Mouse (Mus musculus): Measurements from ENCODE around the gene Dhx58. TPM values are rescaled to one million over a fixed set of nuclear protein-coding genes. Genes with fewer than 3 reads are reported as not detected.

The Dhx58 gene
- polyA plus RNA-seq, 1 experiment from 2014 or later: 2.0 TPM

DNA sequence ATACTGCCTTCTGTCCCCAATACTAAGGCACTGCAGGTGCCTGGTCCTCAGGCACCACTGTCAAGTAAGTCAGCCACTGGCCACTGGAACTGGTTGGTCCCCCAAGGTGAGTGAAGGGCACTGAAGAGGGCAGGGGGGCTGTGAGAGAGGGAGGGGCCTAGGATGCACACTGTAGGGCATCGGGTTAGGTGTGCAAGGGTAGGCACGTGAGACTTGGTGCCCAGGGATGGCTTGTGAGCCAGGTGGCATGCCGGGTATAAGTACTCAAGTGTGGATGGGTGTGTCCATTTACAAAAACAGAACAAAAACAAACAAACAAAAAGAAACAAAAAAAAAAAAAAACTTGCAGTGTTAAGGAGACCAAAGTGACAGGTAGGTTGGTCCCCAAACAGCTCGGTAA lies 15.6 kb downstream of the Dhx58 start:
- ATAC-seq (ENCODE audit: low read depth): no peak

DNA sequence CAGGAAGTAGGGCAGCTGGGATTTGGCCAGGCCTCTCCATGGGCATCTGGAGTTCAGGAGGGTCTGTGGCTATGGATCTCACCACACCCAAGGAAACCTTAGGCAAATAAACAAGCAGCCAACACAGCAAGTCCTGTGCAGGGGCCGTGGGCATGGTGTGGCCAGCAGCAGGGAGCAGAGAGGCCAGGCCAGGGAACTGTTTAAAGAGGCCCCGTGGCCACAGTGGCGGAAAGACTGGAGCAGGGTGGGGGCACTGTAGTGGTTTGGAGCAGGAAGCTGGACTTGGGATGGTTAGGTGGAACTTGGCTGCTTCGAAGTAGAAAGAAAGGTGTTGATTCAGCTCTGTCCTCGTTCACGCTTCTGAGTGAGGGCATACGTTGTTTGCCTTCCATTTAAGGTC lies 16.8 kb downstream of the Dhx58 start:
- H3K4me1 ChIP-seq (ENCODE audit: control insufficient read depth, insufficient read depth, low read length): no peaks in the 10 kb centered on the region
- no peak for DNase-seq (ENCODE audit: low spot score)
- H3K9ac ChIP-seq (ENCODE audit: low read depth, low read length): no peak overlapping the region
- peaks cover 15% of the 10 kb centered on the region; the same call in 1 of the 2 replicates for H3K27me3 ChIP-seq (replicated peaks; ENCODE audit: control insufficient read depth, insufficient read depth, low read length)
- WGBS: 69% methylated on average over 7 of the region's 7 CpGs
- H3K4me3 ChIP-seq (ENCODE audit: low read depth, low read length): no peak overlapping the region
- no peak overlapping the region for H3K4me2 ChIP-seq (ENCODE audit: low read depth, low read length)
- ATAC-seq (ENCODE audit: low read depth): peak; percentile 15; the same call in 1 of the 2 replicates
- H3K36me3 ChIP-seq (ENCODE audit: control insufficient read depth, insufficient read depth, low read length): no peaks in the 10 kb centered on the region
- H3K9me3 ChIP-seq (ENCODE audit: control insufficient read depth, low read length): no peaks in the 10 kb centered on the region
- no peak overlapping the region for H3K27ac ChIP-seq (replicated peaks; ENCODE audit: low read depth, low read length)

More for the DNA sequence above, 15.6 kb downstream of the Dhx58 start:
- no peaks in the 10 kb centered on the region for H3K9me3 ChIP-seq (ENCODE audit: control insufficient read depth, low read length)
- no peak overlapping the region for H3K9ac ChIP-seq (ENCODE audit: low read depth, low read length)
- no peak overlapping the region for H3K27ac ChIP-seq (replicated peaks; ENCODE audit: low read depth, low read length)
- H3K4me1 ChIP-seq (ENCODE audit: control insufficient read depth, insufficient read depth, low read length): 0 out of 2 replicates have a peak, but pooled peaks cover 4% of the 10 kb centered on the region
- no peak overlapping the region for H3K4me3 ChIP-seq (ENCODE audit: low read depth, low read length)
- no peak overlapping the region for H3K4me2 ChIP-seq (ENCODE audit: low read depth, low read length)
- H3K36me3 ChIP-seq (ENCODE audit: control insufficient read depth, insufficient read depth, low read length): no peaks in the 10 kb centered on the region
- DNase-seq (ENCODE audit: low spot score): no peak
- 61% methylated on average over 4 of the region's 4 CpGs for WGBS
- peaks cover 22% of the 10 kb centered on the region; the same call in 1 of the 2 replicates for H3K27me3 ChIP-seq (replicated peaks; ENCODE audit: control insufficient read depth, insufficient read depth, low read length)

DNA sequence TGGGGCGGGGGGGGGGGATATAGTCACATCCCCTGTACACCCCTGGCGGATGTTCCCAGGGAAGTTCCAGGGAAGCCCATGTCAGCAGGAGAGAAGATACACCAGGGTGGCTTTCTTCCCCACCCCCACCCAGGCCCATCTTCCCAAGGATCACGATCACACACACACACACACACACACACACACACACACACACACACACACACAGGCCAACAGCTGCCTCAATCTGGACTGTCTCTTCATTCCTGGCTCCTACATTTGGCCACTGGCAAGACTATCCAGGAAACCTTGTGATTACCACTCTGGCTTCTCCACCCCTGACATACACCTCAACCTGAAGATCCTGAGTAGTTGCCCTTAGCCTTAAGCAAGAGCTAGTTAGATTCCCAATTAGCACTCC lies 18.7 kb downstream of the Dhx58 start:
- no peak for ATAC-seq (ENCODE audit: low read depth)
- no peak for DNase-seq (ENCODE audit: low spot score)

DNA sequence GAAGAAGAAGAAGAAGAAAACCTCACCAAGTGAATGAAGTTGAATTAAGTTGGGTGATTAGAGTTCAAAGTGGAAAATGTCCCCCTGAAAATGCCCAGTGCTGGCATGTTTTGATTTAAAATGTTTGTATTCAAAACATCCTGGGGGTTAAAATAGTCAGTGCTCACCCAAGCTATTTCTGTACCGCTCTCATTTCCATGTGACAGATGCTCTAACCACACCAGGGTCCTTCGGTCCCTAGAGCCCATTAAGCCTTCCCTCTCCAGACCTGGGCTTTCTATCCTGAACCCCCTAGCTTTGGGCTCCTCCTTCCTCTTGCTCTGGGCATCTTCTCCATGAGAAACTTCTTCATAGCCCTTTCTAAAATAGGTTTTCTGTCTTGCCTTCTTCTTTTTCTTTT lies 20.0 kb downstream of the Dhx58 start:
- no peak for ATAC-seq (ENCODE audit: low read depth)
- no peaks in the 10 kb centered on the region for H3K9me3 ChIP-seq (ENCODE audit: control insufficient read depth, low read length)

More for the DNA sequence above, 18.7 kb downstream of the Dhx58 start:
- H3K4me1 ChIP-seq (ENCODE audit: control insufficient read depth, insufficient read depth, low read length): no peaks in the 10 kb centered on the region
- H3K9me3 ChIP-seq (ENCODE audit: control insufficient read depth, low read length): no peaks in the 10 kb centered on the region
- no peak overlapping the region for H3K9ac ChIP-seq (ENCODE audit: low read depth, low read length)
- H3K27me3 ChIP-seq (replicated peaks; ENCODE audit: control insufficient read depth, insufficient read depth, low read length): no peaks in the 10 kb centered on the region
- WGBS: 68% methylated on average over 2 of the region's 3 CpGs
- no peak overlapping the region for H3K4me3 ChIP-seq (ENCODE audit: low read depth, low read length)
- H3K36me3 ChIP-seq (ENCODE audit: control insufficient read depth, insufficient read depth, low read length): no peaks in the 10 kb centered on the region
- H3K27ac ChIP-seq (replicated peaks; ENCODE audit: low read depth, low read length): no peak overlapping the region
- no peak overlapping the region for H3K4me2 ChIP-seq (ENCODE audit: low read depth, low read length)

DNA sequence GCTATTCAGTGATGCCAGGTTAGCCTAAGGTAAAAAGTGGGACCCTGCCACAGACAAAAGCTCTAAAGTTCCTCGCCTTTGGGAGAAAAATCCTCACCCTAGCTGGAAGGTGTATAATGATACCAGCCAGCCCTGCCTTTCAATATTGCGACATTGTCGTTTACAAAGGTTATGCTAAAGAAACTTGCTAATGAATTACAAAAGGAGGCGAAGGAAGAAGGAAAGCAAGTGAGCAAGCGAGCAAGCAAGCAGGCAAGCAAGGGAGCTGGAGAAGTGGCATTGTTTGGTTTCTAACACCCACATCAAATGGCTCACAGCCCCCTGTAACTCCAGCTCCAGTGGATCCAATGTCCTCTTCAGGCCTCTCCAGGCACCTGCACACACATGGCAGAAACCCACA lies 21.5 kb downstream of the Dhx58 start:
- WGBS: 75% methylated on average over 5 of the region's 5 CpGs

More for the DNA sequence above, 20.0 kb downstream of the Dhx58 start:
- no peak overlapping the region for H3K27ac ChIP-seq (replicated peaks; ENCODE audit: low read depth, low read length)
- no peak overlapping the region for H3K4me3 ChIP-seq (ENCODE audit: low read depth, low read length)
- no peak overlapping the region for H3K4me2 ChIP-seq (ENCODE audit: low read depth, low read length)
- 64% methylated on average over 2 of the region's 2 CpGs for WGBS
- H3K27me3 ChIP-seq (replicated peaks; ENCODE audit: control insufficient read depth, insufficient read depth, low read length): no peaks in the 10 kb centered on the region
- H3K36me3 ChIP-seq (ENCODE audit: control insufficient read depth, insufficient read depth, low read length): no peaks in the 10 kb centered on the region
- no peak for DNase-seq (ENCODE audit: low spot score)
- no peaks in the 10 kb centered on the region for H3K4me1 ChIP-seq (ENCODE audit: control insufficient read depth, insufficient read depth, low read length)
- H3K9ac ChIP-seq (ENCODE audit: low read depth, low read length): no peak overlapping the region

DNA sequence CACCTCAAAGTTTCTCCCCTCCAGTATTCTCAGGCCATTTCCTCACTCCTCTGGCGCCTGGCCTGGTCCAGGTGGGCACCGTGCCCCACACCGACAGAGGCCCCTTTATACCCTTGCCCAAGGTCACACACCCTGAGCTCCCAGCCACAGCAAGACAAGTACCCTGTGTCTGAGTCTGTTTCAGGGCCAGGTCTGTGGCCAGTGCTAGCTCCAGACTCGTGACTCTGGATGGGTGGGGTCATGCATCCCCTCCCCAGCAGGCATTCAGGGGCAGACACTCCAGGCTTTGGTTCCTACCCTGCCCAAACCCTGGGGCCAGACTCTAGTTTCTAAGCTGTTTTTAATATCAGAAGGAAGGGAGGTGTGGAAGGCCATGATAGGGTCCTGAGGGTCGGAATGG lies 22.2 kb downstream of the Dhx58 start:
- Histone ChIP-seq H3K36me3 (ENCODE audit: control insufficient read depth, insufficient read depth, low read length) (no peaks in the 10 kb centered on the region), H3K4me3 (ENCODE audit: low read depth, low read length) (no peak overlapping the region), H3K9ac (ENCODE audit: low read depth, low read length) (no peak overlapping the region), H3K4me1 (ENCODE audit: control insufficient read depth, insufficient read depth, low read length) (no peaks in the 10 kb centered on the region), H3K9me3 (ENCODE audit: control insufficient read depth, low read length) (no peaks in the 10 kb centered on the region), H3K4me2 (ENCODE audit: low read depth, low read length) (no peak overlapping the region), H3K27ac (replicated peaks; ENCODE audit: low read depth, low read length) (no peak overlapping the region), H3K27me3 (replicated peaks; ENCODE audit: control insufficient read depth, insufficient read depth, low read length) (no peaks in the 10 kb centered on the region)
- WGBS: 87% methylated on average over 5 of the region's 5 CpGs
- DNase-seq (ENCODE audit: low spot score) (no peak), ATAC-seq (ENCODE audit: low read depth) (no peak)

More for the DNA sequence above, 21.5 kb downstream of the Dhx58 start:
- Histone ChIP-seq H3K4me1 (ENCODE audit: control insufficient read depth, insufficient read depth, low read length) (no peaks in the 10 kb centered on the region), H3K36me3 (ENCODE audit: control insufficient read depth, insufficient read depth, low read length) (no peaks in the 10 kb centered on the region), H3K27ac (replicated peaks; ENCODE audit: low read depth, low read length) (no peak overlapping the region), H3K27me3 (replicated peaks; ENCODE audit: control insufficient read depth, insufficient read depth, low read length) (no peaks in the 10 kb centered on the region), H3K4me2 (ENCODE audit: low read depth, low read length) (no peak overlapping the region), H3K9me3 (ENCODE audit: control insufficient read depth, low read length) (no peaks in the 10 kb centered on the region), H3K4me3 (ENCODE audit: low read depth, low read length) (no peak overlapping the region), H3K9ac (ENCODE audit: low read depth, low read length) (no peak overlapping the region)
- no peak for DNase-seq (ENCODE audit: low spot score)
- no peak for ATAC-seq (ENCODE audit: low read depth)

DNA sequence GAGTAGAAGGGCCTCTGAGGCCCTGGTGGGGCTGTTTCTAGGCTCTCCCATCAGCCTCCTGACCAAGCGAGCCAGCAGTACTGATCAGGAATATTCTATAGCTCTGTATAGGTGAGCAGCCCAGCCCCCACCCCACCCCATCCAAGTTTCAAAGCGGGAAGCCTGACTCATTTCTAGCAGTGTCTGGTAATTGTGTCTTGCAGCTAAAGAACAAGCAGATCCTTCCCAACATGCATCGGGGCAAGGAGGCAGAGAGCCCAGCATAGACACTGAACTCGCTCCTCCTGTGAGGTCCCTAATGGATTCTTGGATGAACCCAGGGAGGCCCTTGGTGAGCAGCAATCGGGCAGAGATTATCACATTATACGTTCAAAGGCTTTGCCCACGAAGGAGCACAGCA lies 26.3 kb downstream of the Dhx58 start:
- no peak for DNase-seq (ENCODE audit: low spot score)
- Histone ChIP-seq H3K36me3 (ENCODE audit: control insufficient read depth, insufficient read depth, low read length) (no peaks in the 10 kb centered on the region), H3K9me3 (ENCODE audit: control insufficient read depth, low read length) (no peaks in the 10 kb centered on the region), H3K27me3 (replicated peaks; ENCODE audit: control insufficient read depth, insufficient read depth, low read length) (no peaks in the 10 kb centered on the region), H3K4me1 (ENCODE audit: control insufficient read depth, insufficient read depth, low read length) (0 out of 2 replicates have a peak, but pooled peaks cover 4% of the 10 kb centered on the region), H3K9ac (ENCODE audit: low read depth, low read length) (no peak overlapping the region), H3K4me3 (ENCODE audit: low read depth, low read length) (no peak overlapping the region), H3K4me2 (ENCODE audit: low read depth, low read length) (no peak overlapping the region), H3K27ac (replicated peaks; ENCODE audit: low read depth, low read length) (no peak overlapping the region)
- WGBS: 47% methylated on average over 7 of the region's 7 CpGs
- ATAC-seq (ENCODE audit: low read depth): no peak; the same call in 1 of the 2 replicates

DNA sequence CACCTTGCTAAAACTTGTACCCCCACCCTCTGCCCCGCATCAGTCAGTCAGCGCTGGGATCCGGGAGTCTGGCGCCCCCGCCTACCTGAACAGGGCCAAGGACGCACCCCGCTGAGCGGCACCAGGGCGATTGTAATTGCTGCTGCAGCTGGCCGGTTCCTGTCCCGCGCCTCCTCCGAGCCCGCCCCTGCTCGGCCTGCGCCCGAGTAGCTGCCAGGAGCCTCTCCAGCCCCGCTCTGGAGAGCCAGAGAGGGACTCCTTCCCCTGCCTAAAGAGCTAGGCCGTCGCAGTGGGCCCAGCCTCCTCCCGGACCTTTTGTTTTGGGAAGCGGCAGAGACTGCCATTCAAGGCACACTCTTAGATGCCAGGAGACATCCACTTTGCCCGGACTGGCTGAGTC lies 30.9 kb downstream of the Dhx58 start:
- H3K9me3 ChIP-seq (ENCODE audit: control insufficient read depth, low read length): no peaks in the 10 kb centered on the region
- DNase-seq (ENCODE audit: low spot score) (peak; percentile 48), ATAC-seq (ENCODE audit: low read depth) (peak; percentile 74; the same call in 1 of the 2 replicates)
- H3K4me1 ChIP-seq (ENCODE audit: control insufficient read depth, insufficient read depth, low read length): 0 out of 2 replicates have a peak, but pooled peaks cover 4% of the 10 kb centered on the region
- peak overlapping the region; percentile 44 for H3K4me2 ChIP-seq (ENCODE audit: low read depth, low read length)
- no peaks in the 10 kb centered on the region for H3K36me3 ChIP-seq (ENCODE audit: control insufficient read depth, insufficient read depth, low read length)
- H3K9ac ChIP-seq (ENCODE audit: low read depth, low read length): peak overlapping the region; percentile 62
- H3K27ac ChIP-seq (replicated peaks; ENCODE audit: low read depth, low read length): no peak overlapping the region
- WGBS: 3% methylated on average over 19 of the region's 23 CpGs
- H3K27me3 ChIP-seq (replicated peaks; ENCODE audit: control insufficient read depth, insufficient read depth, low read length): no peaks in the 10 kb centered on the region
- H3K4me3 ChIP-seq (ENCODE audit: low read depth, low read length): peak overlapping the region; percentile 19

DNA sequence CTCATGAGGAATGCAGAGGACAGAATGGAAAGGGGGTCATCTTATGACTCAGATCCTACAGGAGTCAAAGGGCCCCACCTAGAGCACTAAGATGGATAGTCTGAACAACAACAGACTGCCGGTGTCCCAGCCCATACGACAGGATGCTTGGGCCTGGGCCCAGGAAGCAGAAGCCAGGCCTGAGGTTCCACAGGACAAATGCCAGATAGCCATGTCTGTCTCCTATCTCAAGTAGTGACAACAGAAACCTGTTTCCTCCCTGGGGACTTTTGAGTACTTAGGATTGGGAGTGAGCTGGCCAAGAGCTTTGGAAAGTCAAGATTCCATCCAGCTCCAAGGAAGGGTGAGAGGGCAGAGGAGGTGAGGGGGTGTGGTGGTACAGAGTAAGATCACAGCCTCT lies 32.1 kb downstream of the Dhx58 start:
- Histone ChIP-seq H3K27me3 (replicated peaks; ENCODE audit: control insufficient read depth, insufficient read depth, low read length) (no peaks in the 10 kb centered on the region), H3K4me1 (ENCODE audit: control insufficient read depth, insufficient read depth, low read length) (0 out of 2 replicates have a peak, but pooled peaks cover 4% of the 10 kb centered on the region), H3K9ac (ENCODE audit: low read depth, low read length) (no peak overlapping the region), H3K36me3 (ENCODE audit: control insufficient read depth, insufficient read depth, low read length) (no peaks in the 10 kb centered on the region), H3K27ac (replicated peaks; ENCODE audit: low read depth, low read length) (no peak overlapping the region), H3K4me2 (ENCODE audit: low read depth, low read length) (no peak overlapping the region), H3K4me3 (ENCODE audit: low read depth, low read length) (no peak overlapping the region), H3K9me3 (ENCODE audit: control insufficient read depth, low read length) (no peaks in the 10 kb centered on the region)
- 93% methylated on average over 2 of the region's 2 CpGs for WGBS
- no peak for ATAC-seq (ENCODE audit: low read depth)
- no peak for DNase-seq (ENCODE audit: low spot score)

Data from embryonic facial prominence, embryonic 14.5 days (tissue).